Comparison of ENCODE assay signal across 25 mouse cellular contexts in the genomic region with DNA sequence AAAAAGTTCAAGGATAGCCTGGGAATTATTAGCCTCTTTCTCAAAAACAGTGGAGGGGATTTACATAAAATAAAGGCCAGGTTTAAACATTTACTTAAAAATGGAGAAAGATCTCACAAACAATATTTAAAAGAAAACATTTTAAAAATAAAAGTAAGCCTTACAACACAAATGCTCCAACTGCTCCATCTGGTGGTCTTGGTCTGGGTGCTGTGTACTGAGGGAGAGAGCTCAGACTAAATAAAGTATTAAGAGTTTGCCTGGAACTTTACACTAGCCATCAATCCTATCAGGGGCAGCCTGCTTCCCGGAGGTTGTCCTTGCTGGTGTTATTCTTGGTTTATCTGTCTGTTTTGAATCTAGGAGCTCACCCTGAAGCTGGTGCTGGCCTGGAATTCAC. TPM values are rescaled to one million over a fixed set of nuclear protein-coding genes. Genes with fewer than 3 reads are reported as not detected.
A peak's percentile ranks its signal among the peaks of the same experiment; 100 is the strongest.
DNase-seq lines count a peak whose midpoint lies in the region; ATAC-seq and TF ChIP-seq lines count a peak whose summit lies in the region.
"Had no signal": no experiment of that assay in that cellular context is flagged by ENCODE, and none has a peak within 500 bp of the region (broad histone marks: within the 10 kb centered on the region; RNA-seq: fewer than 3 reads in every experiment).

No protein-coding gene starts in this region.

- 30% methylated on average over 1 of the region's 1 CpGs for WGBS in intestine, postnatal 0 days
- 18% methylated on average over 1 of the region's 1 CpGs for WGBS in intestine, embryonic 15.5 days
- WGBS in liver, embryonic 14.5 days (ENCODE audit: insufficient replicate concordance) = 33% methylated on average over 1 of the region's 1 CpGs
- 27% methylated on average over 1 of the region's 1 CpGs for WGBS in liver, embryonic 11.5 days

- peak; percentile 3 for TF ChIP-seq RAD21 in CH12.LX (IDR thresholded peaks at IDR 0.05; ENCODE audit: low read depth, low read length)

- no peaks in the 10 kb centered on the region for H3K27me3 ChIP-seq in intestine, postnatal 0 days (replicated peaks; ENCODE audit: control insufficient read depth, insufficient read depth, low read length)
- no peaks in the 10 kb centered on the region for H3K27me3 ChIP-seq in intestine, embryonic 15.5 days (replicated peaks)
- H3K27me3 ChIP-seq in liver, embryonic 14.5 days (ENCODE audit: control insufficient read depth, insufficient read depth, low read length) = no peaks in the 10 kb centered on the region
- H3K27me3 ChIP-seq in liver, embryonic 11.5 days (replicated peaks; ENCODE audit: control insufficient read depth, insufficient read depth, low read length) = no peaks in the 10 kb centered on the region
- peaks cover 10% of the 10 kb centered on the region for H3K27me3 ChIP-seq in CH12.LX (replicated peaks)
- H3K27me3 ChIP-seq: hindbrain, embryonic 15.5 days; kidney, embryonic 15.5 days; neural tube, embryonic 13.5 days had no signal

- no peak for DNase-seq in liver, embryonic 14.5 days (ENCODE audit: low read depth in 3 of 3, low spot score in 3 of 3)
- DNase-seq in liver, embryonic 11.5 days (ENCODE audit: low spot score) = no peak
- DNase-seq in CH12.LX (ENCODE audit: extremely low read depth) = no peak
- DNase-seq in NIH3T3 (ENCODE audit: low read depth) = peak; percentile 72
- DNase-seq in spleen, postnatal 4 days (ENCODE audit: low spot score in 2 of 2) = no peak
- DNase-seq: adrenal gland, postnatal 10 days; cerebellum, adult 11-12 months; cerebellum, postnatal 25 days; layer of hippocampus, adult 9-11 months; right cerebral cortex, postnatal 14 days; thymus, postnatal 4 days had no signal

- no peak overlapping the region for H3K27ac ChIP-seq in intestine, postnatal 0 days (ENCODE audit: low read depth, low read length)
- H3K27ac ChIP-seq in intestine, embryonic 15.5 days = no peak overlapping the region
- no peak overlapping the region for H3K27ac ChIP-seq in liver, embryonic 14.5 days
- no peak overlapping the region for H3K27ac ChIP-seq in liver, embryonic 11.5 days (ENCODE audit: low read depth, low read length)
- no peak overlapping the region for H3K27ac ChIP-seq in CH12.LX (ENCODE audit: insufficient read depth, low read depth)
- H3K27ac ChIP-seq: hindbrain, embryonic 15.5 days; kidney, embryonic 15.5 days; midbrain, embryonic 10.5 days; neural tube, embryonic 13.5 days had no signal

- no peak overlapping the region for H3K4me2 ChIP-seq in intestine, postnatal 0 days (replicated peaks; ENCODE audit: low read depth)
- H3K4me2 ChIP-seq in intestine, embryonic 15.5 days (replicated peaks) = no peak overlapping the region
- H3K4me2 ChIP-seq in liver, embryonic 14.5 days (ENCODE audit: low read depth) = no peak overlapping the region
- H3K4me2 ChIP-seq in liver, embryonic 11.5 days = no peak overlapping the region
- no peak overlapping the region for H3K4me2 ChIP-seq in CH12.LX (ENCODE audit: insufficient read depth, low read depth, poor library complexity, severe bottlenecking)
- H3K4me2 ChIP-seq: hindbrain, embryonic 15.5 days; kidney, embryonic 15.5 days; neural tube, embryonic 13.5 days had no signal

- H3K9ac ChIP-seq in intestine, postnatal 0 days (ENCODE audit: low read depth, low read length) = no peak overlapping the region
- no peak overlapping the region for H3K9ac ChIP-seq in intestine, embryonic 15.5 days
- H3K9ac ChIP-seq in liver, embryonic 14.5 days (replicated peaks) = no peak overlapping the region
- H3K9ac ChIP-seq in liver, embryonic 11.5 days (ENCODE audit: low read depth, low read length) = no peak overlapping the region
- no peak overlapping the region for H3K9ac ChIP-seq in CH12.LX (ENCODE audit: insufficient read depth, low read depth)
- H3K9ac ChIP-seq: hindbrain, embryonic 15.5 days; kidney, embryonic 15.5 days; neural tube, embryonic 13.5 days had no signal

- no peak overlapping the region for H3K4me3 ChIP-seq in intestine, postnatal 0 days (ENCODE audit: low read depth, low read length)
- H3K4me3 ChIP-seq in intestine, embryonic 15.5 days (replicated peaks) = no peak overlapping the region
- no peak overlapping the region for H3K4me3 ChIP-seq in liver, embryonic 14.5 days (ENCODE audit: insufficient read depth in 1 of 2, low read depth in 2 of 2, low read length in 2 of 2)
- H3K4me3 ChIP-seq in liver, embryonic 11.5 days (ENCODE audit: low read depth, low read length) = no peak overlapping the region
- H3K4me3 ChIP-seq in CH12.LX (replicated peaks in 1 of 3; ENCODE audit: low read depth in 2 of 3, low read length in 2 of 3, poor library complexity in 1 of 3) = no peak overlapping the region
- H3K4me3 ChIP-seq: hindbrain, embryonic 15.5 days; kidney, embryonic 15.5 days; midbrain, embryonic 10.5 days; neural tube, embryonic 13.5 days had no signal

- ATAC-seq in intestine, postnatal 0 days = no peak
- ATAC-seq in intestine, embryonic 15.5 days = no peak
- no peak for ATAC-seq in liver, embryonic 14.5 days (ENCODE audit: insufficient read depth)
- ATAC-seq in liver, embryonic 11.5 days (replicated peaks; ENCODE audit: low FRiP score) = no peak
- ATAC-seq: CD4-positive, CD25-positive, alpha-beta regulatory T cell, adult 4 months; forebrain, embryonic 14.5 days had no signal

- no peaks in the 10 kb centered on the region for H3K9me3 ChIP-seq in intestine, postnatal 0 days (ENCODE audit: control insufficient read depth)
- H3K9me3 ChIP-seq in intestine, embryonic 15.5 days = no peaks in the 10 kb centered on the region
- H3K9me3 ChIP-seq in liver, embryonic 14.5 days (ENCODE audit: control insufficient read depth, low read length) = no peaks in the 10 kb centered on the region
- no peaks in the 10 kb centered on the region for H3K9me3 ChIP-seq in liver, embryonic 11.5 days (ENCODE audit: control insufficient read depth, low read length)
- H3K9me3 ChIP-seq in CH12.LX (replicated peaks; ENCODE audit: low read length) = no peaks in the 10 kb centered on the region
- H3K9me3 ChIP-seq: hindbrain, embryonic 15.5 days; kidney, embryonic 15.5 days; midbrain, embryonic 10.5 days; neural tube, embryonic 13.5 days had no signal

- dilution Hi-C loops in CH12.LX (cut with MboI; ENCODE audit: extremely low pct_ligation_motif_present, extremely low pct_unique_long_range_greater_than_20kb, low sequenced_read_pairs) = no loop called here

- TF ChIP-seq POLR2A in CH12.LX (IDR thresholded peaks at IDR 0.05; ENCODE audit: low read depth, low read length) = no peak

- in situ Hi-C loops in CH12.LX (cut with MboI; ENCODE audit: low pct_ligation_motif_present, low pct_unique_long_range_greater_than_20kb, low sequenced_read_pairs) = loop anchor here (25.0 kb wide), 1 partner anchor 244 kb away; the partner anchor contains the start of gene Ccin

- no peaks in the 10 kb centered on the region for H3K36me3 ChIP-seq in intestine, postnatal 0 days (ENCODE audit: control insufficient read depth, insufficient read depth)
- no peaks in the 10 kb centered on the region for H3K36me3 ChIP-seq in intestine, embryonic 15.5 days
- H3K36me3 ChIP-seq in liver, embryonic 14.5 days (replicated peaks; ENCODE audit: control insufficient read depth, insufficient read depth, low read depth) = no peaks in the 10 kb centered on the region
- no peaks in the 10 kb centered on the region for H3K36me3 ChIP-seq in liver, embryonic 11.5 days (ENCODE audit: control insufficient read depth, insufficient read depth, low read length)
- H3K36me3 ChIP-seq in CH12.LX (replicated peaks in 1 of 2; ENCODE audit: control insufficient read depth in 1 of 2, insufficient read depth in 1 of 2, low read length in 1 of 2) = no peaks in the 10 kb centered on the region
- H3K36me3 ChIP-seq: hindbrain, embryonic 15.5 days; kidney, embryonic 15.5 days; midbrain, embryonic 10.5 days; neural tube, embryonic 13.5 days had no signal

- H3K79me2 ChIP-seq in CH12.LX (replicated peaks; ENCODE audit: control insufficient read depth, extremely low read depth, insufficient read depth, poor library complexity, severe bottlenecking) = no peaks in the 10 kb centered on the region

- no peaks in the 10 kb centered on the region for H3K4me1 ChIP-seq in intestine, postnatal 0 days (replicated peaks; ENCODE audit: control insufficient read depth, insufficient read depth, low read length)
- H3K4me1 ChIP-seq in intestine, embryonic 15.5 days (replicated peaks) = no peaks in the 10 kb centered on the region
- no peaks in the 10 kb centered on the region; a peak in 1 of 4 replicates for H3K4me1 ChIP-seq in liver, embryonic 14.5 days (replicated peaks; ENCODE audit: control insufficient read depth in 2 of 2, insufficient read depth in 2 of 2, low read length in 1 of 2)
- no peaks in the 10 kb centered on the region; the same call in 1 of the 2 replicates for H3K4me1 ChIP-seq in liver, embryonic 11.5 days (replicated peaks; ENCODE audit: control insufficient read depth, insufficient read depth, low read length)
- H3K4me1 ChIP-seq in CH12.LX (ENCODE audit: control insufficient read depth in 1 of 2, insufficient read depth in 2 of 2) = peaks cover 0 to 3% of the 10 kb centered on the region in 2 experiments; a peak in 1 of 4 replicates
- H3K4me1 ChIP-seq: hindbrain, embryonic 15.5 days; kidney, embryonic 15.5 days; neural tube, embryonic 13.5 days had no signal

- peak; percentile 59 for TF ChIP-seq CTCF in intestine, postnatal 0 days (IDR thresholded peaks at IDR 0.05; ENCODE audit: low read depth)
- TF ChIP-seq CTCF in liver, embryonic 14.5 days (IDR thresholded peaks at IDR 0.05; ENCODE audit: low read depth) = 0 out of 2 replicates have a peak, but pooled peaks have one; percentile 10
- TF ChIP-seq CTCF in CH12.LX (conservative IDR thresholded peaks at IDR 0.05 in 1 of 2, IDR thresholded peaks at IDR 0.05 in 1 of 2; ENCODE audit: low read depth in 2 of 2, low read length in 2 of 2) = peak in 1 of 2 experiments; percentile 34; a peak in 1 of 4 replicates

- no peak for TF ChIP-seq EP300 in liver, embryonic 14.5 days (IDR thresholded peaks at IDR 0.05; ENCODE audit: low read depth)
- no peak for TF ChIP-seq EP300 in CH12.LX (IDR thresholded peaks at IDR 0.05; ENCODE audit: low read length)

RNA-seq across cellular contexts. Expression of gene Spaar, which starts 13.3 kb away (rescaled TPM):
- 0.47 and 0.51 TPM in 2 replicates for polyA plus RNA-seq in intestine, postnatal 0 days (2015; fragmentation: Nextera tagmentation; extraction: Ambion mirVana)
- polyA plus RNA-seq in intestine, embryonic 15.5 days (2015; fragmentation: Nextera tagmentation; extraction: Ambion mirVana) = 0.16 and 0.21 TPM in 2 replicates
- 0.01 and 0.02 TPM in 2 replicates for polyA plus RNA-seq in liver, embryonic 14.5 days (2012; rRNA removed)
- polyA plus RNA-seq in liver, embryonic 14.5 days (2014; fragmentation: Nextera tagmentation; extraction: Ambion mirVana) = 0.03 TPM in 1 of 2 replicates, not detected in the other
- 0.13 TPM in 1 of 2 replicates, not detected in the other for polyA plus RNA-seq in liver, embryonic 11.5 days (2014; fragmentation: Nextera tagmentation; extraction: Ambion mirVana)
- total RNA-seq in CH12.LX (2012; rRNA removed) = not detected in 2 replicates
- total RNA-seq in CH12.LX (2014; rRNA removed) = not detected in 2 replicates
- polyA plus RNA-seq in CH12.LX (2012; ENCODE audit: insufficient read length, low read depth) = not detected in 2 replicates
- polyA plus RNA-seq: CD4-positive, CD25-positive, alpha-beta regulatory T cell, adult 4 months; neural tube, embryonic 13.5 days had no signal

RNA-seq across cellular contexts. Expression of gene Hrct1, which starts 16.1 kb away (rescaled TPM):
- 1.6 and 2.1 TPM in 2 replicates for polyA plus RNA-seq in intestine, postnatal 0 days (2015; fragmentation: Nextera tagmentation; extraction: Ambion mirVana)
- 0.98 and 1.4 TPM in 2 replicates for polyA plus RNA-seq in intestine, embryonic 15.5 days (2015; fragmentation: Nextera tagmentation; extraction: Ambion mirVana)
- polyA plus RNA-seq in liver, embryonic 14.5 days (2012; rRNA removed) = 0.08 and 0.09 TPM in 2 replicates
- polyA plus RNA-seq in liver, embryonic 14.5 days (2014; fragmentation: Nextera tagmentation; extraction: Ambion mirVana) = 0.06 and 0.21 TPM in 2 replicates
- 0.25 and 0.45 TPM in 2 replicates for polyA plus RNA-seq in liver, embryonic 11.5 days (2014; fragmentation: Nextera tagmentation; extraction: Ambion mirVana)
- total RNA-seq in CH12.LX (2012; rRNA removed) = not detected in 2 replicates
- not detected in 2 replicates for total RNA-seq in CH12.LX (2014; rRNA removed)
- polyA plus RNA-seq in CH12.LX (2012; ENCODE audit: insufficient read length, low read depth) = not detected in 2 replicates
- polyA plus RNA-seq: CD4-positive, CD25-positive, alpha-beta regulatory T cell, adult 4 months; midbrain, embryonic 10.5 days had no signal

RNA-seq across cellular contexts. Expression of gene Olfr159, which starts 27.7 kb away (rescaled TPM):
- not detected in 2 replicates for polyA plus RNA-seq in intestine, postnatal 0 days (2015; fragmentation: Nextera tagmentation; extraction: Ambion mirVana)
- not detected in 2 replicates for polyA plus RNA-seq in intestine, embryonic 15.5 days (2015; fragmentation: Nextera tagmentation; extraction: Ambion mirVana)
- polyA plus RNA-seq in liver, embryonic 14.5 days (2012; rRNA removed) = not detected in 2 replicates
- not detected in 2 replicates for polyA plus RNA-seq in liver, embryonic 14.5 days (2014; fragmentation: Nextera tagmentation; extraction: Ambion mirVana)
- polyA plus RNA-seq in liver, embryonic 11.5 days (2014; fragmentation: Nextera tagmentation; extraction: Ambion mirVana) = not detected in 2 replicates
- total RNA-seq in CH12.LX (2012; rRNA removed) (not detected in 2 replicates), CH12.LX (2014; rRNA removed) (not detected in 2 replicates)
- not detected in 2 replicates for polyA plus RNA-seq in CH12.LX (2012; ENCODE audit: insufficient read length, low read depth)
- total RNA-seq: adrenal gland, postnatal 10 days; gastrocnemius, adult 8-10 months; heart, adult 8-10 months; heart, postnatal 25 days; left cerebral cortex, postnatal 14 days had no signal
- polyA plus RNA-seq: CD4-positive, CD25-positive, alpha-beta regulatory T cell, adult 4 months; forebrain, embryonic 14.5 days; hindbrain, embryonic 15.5 days; kidney, embryonic 15.5 days; limb, embryonic 14.5 days; lung, embryonic 16.5 days; midbrain, embryonic 10.5 days; neural tube, embryonic 13.5 days had no signal

RNA-seq across cellular contexts. Expression of gene Olfr71, which starts 33.0 kb away (rescaled TPM):
- not detected in 2 replicates for polyA plus RNA-seq in intestine, postnatal 0 days (2015; fragmentation: Nextera tagmentation; extraction: Ambion mirVana)
- not detected in 2 replicates for polyA plus RNA-seq in intestine, embryonic 15.5 days (2015; fragmentation: Nextera tagmentation; extraction: Ambion mirVana)
- not detected in 2 replicates for polyA plus RNA-seq in liver, embryonic 14.5 days (2012; rRNA removed)
- polyA plus RNA-seq in liver, embryonic 14.5 days (2014; fragmentation: Nextera tagmentation; extraction: Ambion mirVana) = not detected in 2 replicates
- polyA plus RNA-seq in liver, embryonic 11.5 days (2014; fragmentation: Nextera tagmentation; extraction: Ambion mirVana) = not detected in 2 replicates
- not detected in 2 replicates for total RNA-seq in CH12.LX (2012; rRNA removed)
- total RNA-seq in CH12.LX (2014; rRNA removed) = not detected in 2 replicates
- not detected in 2 replicates for polyA plus RNA-seq in CH12.LX (2012; ENCODE audit: insufficient read length, low read depth)
- total RNA-seq: adrenal gland, postnatal 10 days; gastrocnemius, adult 8-10 months; heart, adult 8-10 months; heart, postnatal 25 days; left cerebral cortex, postnatal 14 days had no signal
- polyA plus RNA-seq: CD4-positive, CD25-positive, alpha-beta regulatory T cell, adult 4 months; forebrain, embryonic 14.5 days; hindbrain, embryonic 15.5 days; kidney, embryonic 15.5 days; limb, embryonic 14.5 days; midbrain, embryonic 10.5 days had no signal

RNA-seq across cellular contexts. Expression of gene Olfr70, which starts 42.5 kb away (rescaled TPM):
- polyA plus RNA-seq in intestine, postnatal 0 days (2015; fragmentation: Nextera tagmentation; extraction: Ambion mirVana) = not detected in 2 replicates
- polyA plus RNA-seq in intestine, embryonic 15.5 days (2015; fragmentation: Nextera tagmentation; extraction: Ambion mirVana) = not detected in 2 replicates
- not detected in 2 replicates for polyA plus RNA-seq in liver, embryonic 14.5 days (2012; rRNA removed)
- polyA plus RNA-seq in liver, embryonic 14.5 days (2014; fragmentation: Nextera tagmentation; extraction: Ambion mirVana) = not detected in 2 replicates
- not detected in 2 replicates for polyA plus RNA-seq in liver, embryonic 11.5 days (2014; fragmentation: Nextera tagmentation; extraction: Ambion mirVana)
- not detected in 2 replicates for total RNA-seq in CH12.LX (2012; rRNA removed)
- total RNA-seq in CH12.LX (2014; rRNA removed) = not detected in 2 replicates
- not detected in 2 replicates for polyA plus RNA-seq in CH12.LX (2012; ENCODE audit: insufficient read length, low read depth)
- total RNA-seq: adrenal gland, postnatal 10 days; gastrocnemius, adult 8-10 months; heart, adult 8-10 months; heart, postnatal 25 days; left cerebral cortex, postnatal 14 days had no signal
- polyA plus RNA-seq: CD4-positive, CD25-positive, alpha-beta regulatory T cell, adult 4 months; forebrain, embryonic 14.5 days; hindbrain, embryonic 15.5 days; kidney, embryonic 15.5 days; limb, embryonic 14.5 days; lung, embryonic 16.5 days; midbrain, embryonic 10.5 days; neural tube, embryonic 13.5 days had no signal
